Comparison of ENCODE assay signal across 8 mouse cellular contexts in the genomic region with DNA sequence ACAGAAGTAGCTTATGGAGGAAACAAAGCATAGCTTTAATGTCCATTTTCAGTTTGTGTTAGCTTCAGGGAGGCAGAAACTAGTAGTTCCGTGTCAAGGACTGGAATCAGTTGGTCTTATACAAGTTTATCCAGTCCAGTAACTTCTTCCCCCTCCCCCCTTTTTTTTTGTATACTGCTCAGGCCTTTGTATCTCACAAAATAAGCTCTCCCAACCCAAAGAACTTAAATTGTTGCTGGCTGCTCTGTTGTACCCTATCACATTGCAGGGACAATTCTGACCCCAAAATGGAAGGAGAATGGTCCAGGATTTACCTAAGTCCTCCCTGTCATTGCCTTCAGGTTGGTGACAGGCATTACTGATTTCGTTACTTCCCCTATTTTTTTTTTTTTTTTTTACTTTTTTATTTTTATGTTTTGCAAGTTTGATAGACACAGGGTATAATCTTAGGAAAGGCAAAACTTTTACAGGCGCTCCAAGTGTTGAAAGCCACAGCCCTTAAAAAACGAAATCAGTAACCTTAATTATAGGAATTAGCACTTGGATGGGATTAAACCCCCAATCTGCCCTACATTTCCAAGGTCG. TPM values are rescaled to one million over a fixed set of nuclear protein-coding genes. Genes with fewer than 3 reads are reported as not detected.
A peak's percentile ranks its signal among the peaks of the same experiment; 100 is the strongest.
DNase-seq lines count a peak whose midpoint lies in the region; ATAC-seq and TF ChIP-seq lines count a peak whose summit lies in the region.

No protein-coding gene starts in this region.

- intact Hi-C loops in heart, postnatal 10 days (cut with DNase I) = no loop called here

- peaks cover 12% of the 10 kb centered on the region for H3K36me3 ChIP-seq in heart, embryonic 15.5 days
- H3K36me3 ChIP-seq in hindbrain, embryonic 14.5 days (replicated peaks; ENCODE audit: control insufficient read depth, insufficient read depth) = peaks cover 17% of the 10 kb centered on the region
- peaks cover 18% of the 10 kb centered on the region for H3K36me3 ChIP-seq in midbrain, embryonic 14.5 days (ENCODE audit: control insufficient read depth, insufficient read depth, low read length)

- no peaks in the 10 kb centered on the region for H3K9me3 ChIP-seq in heart, embryonic 15.5 days (replicated peaks)
- H3K9me3 ChIP-seq in hindbrain, embryonic 14.5 days (ENCODE audit: control insufficient read depth, low read length) = no peaks in the 10 kb centered on the region
- no peaks in the 10 kb centered on the region for H3K9me3 ChIP-seq in midbrain, embryonic 14.5 days (ENCODE audit: control insufficient read depth, low read length)

- H3K27ac ChIP-seq in heart, embryonic 15.5 days = 0 out of 2 replicates have a peak overlapping the region, but pooled peaks have one; percentile 46
- no peak overlapping the region for H3K27ac ChIP-seq in bone marrow, adult 2 months (ENCODE audit: control insufficient read depth, insufficient read depth, low read depth, low read length, poor library complexity)
- H3K27ac ChIP-seq in hindbrain, embryonic 14.5 days = no peak overlapping the region
- H3K27ac ChIP-seq in midbrain, embryonic 14.5 days (replicated peaks; ENCODE audit: low read depth, low read length) = no peak overlapping the region

- peak overlapping the region; percentile 91 for H3K4me3 ChIP-seq in heart, embryonic 15.5 days
- H3K4me3 ChIP-seq in bone marrow, adult 2 months (replicated peaks; ENCODE audit: control insufficient read depth, low read depth, low read length) = peak overlapping the region; percentile 41
- H3K4me3 ChIP-seq in hindbrain, embryonic 14.5 days (replicated peaks; ENCODE audit: low read length) = no peak overlapping the region
- H3K4me3 ChIP-seq in midbrain, embryonic 14.5 days (replicated peaks; ENCODE audit: low read depth, low read length) = no peak overlapping the region

- no peak for TF ChIP-seq CTCF in bone marrow, adult 2 months (IDR thresholded peaks at IDR 0.05; ENCODE audit: control insufficient read depth, insufficient read depth, low read length)

- peaks cover 16% of the 10 kb centered on the region for H3K4me1 ChIP-seq in heart, embryonic 15.5 days (replicated peaks)
- peaks cover 1% of the 10 kb centered on the region; the same call in 1 of the 2 replicates for H3K4me1 ChIP-seq in bone marrow, adult 2 months (ENCODE audit: control insufficient read depth, insufficient read depth, low read length)
- peaks cover 12% of the 10 kb centered on the region for H3K4me1 ChIP-seq in hindbrain, embryonic 14.5 days (replicated peaks; ENCODE audit: control insufficient read depth, insufficient read depth, low read length)
- H3K4me1 ChIP-seq in midbrain, embryonic 14.5 days (ENCODE audit: control insufficient read depth, insufficient read depth, low read length) = peaks cover 11% of the 10 kb centered on the region

- no peak for TF ChIP-seq POLR2A in bone marrow, adult 2 months (IDR thresholded peaks at IDR 0.05; ENCODE audit: borderline replicate concordance, control insufficient read depth, low read depth, low read length)

- peak overlapping the region; percentile 32; the same call in 1 of the 2 replicates for H3K9ac ChIP-seq in heart, embryonic 15.5 days
- H3K9ac ChIP-seq in hindbrain, embryonic 14.5 days = no peak overlapping the region
- H3K9ac ChIP-seq in midbrain, embryonic 14.5 days (replicated peaks; ENCODE audit: low read length) = no peak overlapping the region

- peak overlapping the region; percentile 87 for H3K4me2 ChIP-seq in heart, embryonic 15.5 days
- peak overlapping the region; percentile 96 for H3K4me2 ChIP-seq in hindbrain, embryonic 14.5 days (replicated peaks)
- peak overlapping the region; percentile 82; the same call in 1 of the 2 replicates for H3K4me2 ChIP-seq in midbrain, embryonic 14.5 days (ENCODE audit: low read length)

- no peak for DNase-seq in heart, postnatal 10 days
- no peak for DNase-seq in hindbrain, embryonic 14.5 days (ENCODE audit: low spot score)
- DNase-seq in midbrain, embryonic 14.5 days = peak; percentile 1
- DNase-seq in left cerebral cortex, adult 9 months (ENCODE audit: low spot score in 2 of 2) = no peak
- no peak for DNase-seq in frontal cortex, postnatal 36 days (ENCODE audit: low spot score in 2 of 2)
- DNase-seq in thymus, postnatal 4 days = no peak

- 24% methylated on average over 5 of the region's 5 CpGs for WGBS in heart, embryonic 15.5 days
- WGBS in bone marrow, adult 2 months = 16% methylated on average over 5 of the region's 5 CpGs
- WGBS in hindbrain, embryonic 14.5 days = 29% methylated on average over 5 of the region's 5 CpGs
- WGBS in midbrain, embryonic 14.5 days = 23% methylated on average over 5 of the region's 5 CpGs

- no peak for ATAC-seq in heart, embryonic 15.5 days (replicated peaks; ENCODE audit: insufficient number of reproducible peaks, insufficient read depth, low FRiP score, low read depth)
- ATAC-seq in hindbrain, embryonic 14.5 days (ENCODE audit: low FRiP score) = no peak
- no peak for ATAC-seq in midbrain, embryonic 14.5 days (ENCODE audit: low FRiP score, low TSS enrichment)

- no peaks in the 10 kb centered on the region for H3K27me3 ChIP-seq in heart, embryonic 15.5 days
- no peaks in the 10 kb centered on the region for H3K27me3 ChIP-seq in hindbrain, embryonic 14.5 days (ENCODE audit: control insufficient read depth, insufficient read depth, low read length)
- H3K27me3 ChIP-seq in midbrain, embryonic 14.5 days (ENCODE audit: control insufficient read depth, insufficient read depth, low read length) = no peaks in the 10 kb centered on the region

RNA-seq across cellular contexts. Expression of a gene that starts 1.0 kb away (rescaled TPM):
- polyA plus RNA-seq in heart, embryonic 15.5 days (2015; fragmentation: Nextera tagmentation; extraction: Ambion mirVana) = 10.7 and 15.1 TPM in 2 replicates
- 10 to 100 TPM; 15.8 to 22.0 TPM for total RNA-seq in heart, postnatal 10 days (2021)
- 36.5 and 66.4 TPM in 2 replicates for polyA plus RNA-seq in bone marrow, adult 2 months (2011; ENCODE audit: insufficient read depth, insufficient read length, low replicate concordance, missing spikeins)
- polyA plus RNA-seq in hindbrain, embryonic 14.5 days (2014; fragmentation: Nextera tagmentation; extraction: Ambion mirVana) = 8.9 and 9.7 TPM in 2 replicates
- polyA plus RNA-seq in midbrain, embryonic 14.5 days (2014; fragmentation: Nextera tagmentation; extraction: Ambion mirVana) = 7.3 and 8.3 TPM in 2 replicates

RNA-seq across cellular contexts. Expression of a gene that starts 44.5 kb away (rescaled TPM):
- 64.1 and 66.0 TPM in 2 replicates for polyA plus RNA-seq in heart, embryonic 15.5 days (2015; fragmentation: Nextera tagmentation; extraction: Ambion mirVana)
- 10 to 100 TPM; 83.3 to 90.7 TPM for total RNA-seq in heart, postnatal 10 days (2021)
- polyA plus RNA-seq in bone marrow, adult 2 months (2011; ENCODE audit: insufficient read depth, insufficient read length, low replicate concordance, missing spikeins) = 12.9 and 15.7 TPM in 2 replicates
- polyA plus RNA-seq in hindbrain, embryonic 14.5 days (2014; fragmentation: Nextera tagmentation; extraction: Ambion mirVana) = 124 and 137 TPM in 2 replicates
- 98.8 and 113 TPM in 2 replicates for polyA plus RNA-seq in midbrain, embryonic 14.5 days (2014; fragmentation: Nextera tagmentation; extraction: Ambion mirVana)

Comparison
In these comparisons a context has a peak if more than half of its experiments do, and no peak if none do; other contexts are left out.
1. H3K4me3 ChIP-seq: peak in heart, embryonic 15.5 days (single experiment) and bone marrow, adult 2 months (single experiment); none in hindbrain, embryonic 14.5 days (single experiment) and midbrain, embryonic 14.5 days (single experiment).
2. Peak in every context shown above with its lines, with median percentiles within 50 percentile points of each other: H3K4me2 ChIP-seq.